Mouse (Mus musculus) A20 (cell line): ENCODE measurements around the gene Smu1.

ENCODE experiments used
- DNase-seq: peaks from one replicate; pipeline ENCODE4 v3.0.0-alpha.2; 2011; ENCODE audit warnings: low read depth, low spot score

Gene Smu1

DNA sequence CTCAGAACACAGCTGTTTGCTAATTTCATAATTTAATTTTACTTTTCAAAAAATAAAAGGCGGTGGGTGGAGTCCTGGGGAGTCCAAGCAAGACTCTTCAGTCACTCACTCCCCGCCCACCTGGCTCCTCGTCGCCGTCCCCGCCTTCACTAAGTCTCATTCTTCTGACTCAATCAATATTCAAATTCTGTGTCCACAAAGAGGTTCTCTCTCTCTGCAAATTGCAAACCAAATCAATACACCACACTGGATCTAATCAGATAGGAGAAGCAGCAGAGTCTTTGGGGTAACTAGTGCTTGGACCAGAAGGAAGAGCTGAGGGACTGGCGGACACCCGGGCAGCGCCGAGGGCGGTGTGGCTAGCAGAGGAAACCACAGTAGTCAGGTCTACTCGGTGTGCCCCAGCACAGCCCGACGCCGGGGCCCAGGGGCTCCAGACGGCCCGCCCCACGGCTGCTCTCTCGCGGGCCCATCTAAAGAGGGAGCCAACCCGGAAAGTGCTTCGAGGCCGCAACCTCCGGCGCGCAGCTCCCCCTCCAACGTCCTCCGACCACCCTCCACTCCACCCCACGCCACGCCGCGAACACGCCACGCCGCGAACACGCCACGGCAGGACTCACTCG is 455 bp downstream of the Smu1 start:
- peak; percentile 66 for DNase-seq

- no peak for DNase-seq
Measured at GRCm38 (mm10) chr4:40735351-40735750, 22.4 kb downstream of the Smu1 start.

DNA sequence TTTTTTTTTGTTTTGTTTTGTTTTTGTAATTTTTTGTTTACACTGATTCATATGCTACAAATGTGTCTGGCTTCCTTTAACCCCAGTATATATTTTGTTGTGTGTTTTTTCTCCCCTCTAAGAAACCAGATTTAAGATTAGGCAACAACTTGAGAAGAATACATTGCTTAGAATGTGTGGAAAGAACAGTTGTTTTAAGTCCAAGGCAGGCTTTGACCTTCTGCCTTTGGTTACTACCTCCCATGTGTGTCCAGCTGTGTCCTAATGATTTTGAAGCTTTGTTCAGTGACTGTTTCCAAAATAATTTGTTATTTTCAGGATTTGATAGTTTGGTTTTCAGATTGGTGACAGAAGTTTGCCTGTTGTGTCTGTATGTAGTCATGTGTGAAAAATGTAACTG is 26.5 kb downstream of the Smu1 start:
- DNase-seq: no peak

DNA sequence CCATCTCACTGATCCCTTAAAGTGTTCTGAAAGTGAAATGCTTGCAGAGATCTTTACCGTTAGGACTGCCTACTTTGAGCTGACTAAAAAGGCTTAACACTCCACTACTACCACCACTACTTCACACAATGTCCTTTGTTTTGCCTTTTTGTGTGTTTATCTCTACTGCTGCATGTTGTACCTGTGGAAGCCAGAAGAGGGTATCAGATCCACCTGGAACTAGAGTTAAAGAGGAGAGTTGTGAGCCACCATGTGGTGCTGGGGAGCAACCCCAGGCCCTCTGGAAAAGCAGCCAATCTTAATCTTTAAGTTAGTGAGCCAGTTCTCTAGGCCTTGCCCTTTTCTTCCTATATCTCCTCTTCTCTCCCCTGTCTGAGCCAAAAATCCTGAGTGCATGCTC is 30.5 kb downstream of the Smu1 start:
- peak; percentile 32 for DNase-seq

GRCm38 (mm10) chr4:40725554-40725953 is 32.2 kb downstream of the Smu1 start:
- no peak for DNase-seq

- no peak for DNase-seq
Measured at GRCm38 (mm10) chr4:40725141-40725540, 32.6 kb downstream of the Smu1 start.

- DNase-seq: peak; percentile 85
Measured at GRCm38 (mm10) chr4:40722687-40723460, 34.8 kb downstream of the Smu1 start.

DNA sequence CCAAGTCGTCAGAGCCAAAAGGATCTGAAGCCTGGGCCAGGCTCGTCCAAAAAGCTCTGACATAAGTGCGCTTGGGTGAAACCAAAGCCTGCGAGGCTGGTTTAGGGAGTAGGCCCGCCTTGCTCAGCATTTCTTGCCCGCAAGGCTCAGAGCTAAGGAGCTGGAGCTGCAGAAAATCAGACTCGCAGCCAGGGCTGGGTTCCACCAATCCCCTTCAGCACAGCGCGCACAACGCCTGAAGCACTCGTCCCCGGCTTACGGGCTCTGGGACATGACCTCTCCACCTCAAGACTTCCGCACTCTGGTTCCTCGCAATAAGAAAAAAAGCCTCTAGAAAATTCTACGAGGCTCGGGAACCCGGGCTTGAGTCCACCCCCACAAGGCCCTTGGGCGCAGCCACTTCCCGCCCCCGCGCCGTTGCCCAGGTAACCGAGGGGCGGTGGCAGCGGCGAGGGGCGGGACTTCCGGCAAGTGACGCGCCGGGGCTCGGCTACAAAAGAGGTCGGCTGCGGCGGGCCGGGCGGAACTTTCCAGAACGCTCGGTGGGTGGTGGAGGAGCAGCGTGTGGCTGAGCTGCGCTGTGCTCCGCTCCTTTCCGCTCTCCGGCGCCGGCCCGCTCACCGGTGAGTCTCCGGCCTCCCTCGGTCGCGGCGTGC is 35.6 kb downstream of the Smu1 start, which contains the start of gene Dnaja1:
Gene Dnaja1, plus strand, starts transcription at position 140 of the 656 bp plus-strand sequence.
- DNase-seq: peak; percentile 97

DNA sequence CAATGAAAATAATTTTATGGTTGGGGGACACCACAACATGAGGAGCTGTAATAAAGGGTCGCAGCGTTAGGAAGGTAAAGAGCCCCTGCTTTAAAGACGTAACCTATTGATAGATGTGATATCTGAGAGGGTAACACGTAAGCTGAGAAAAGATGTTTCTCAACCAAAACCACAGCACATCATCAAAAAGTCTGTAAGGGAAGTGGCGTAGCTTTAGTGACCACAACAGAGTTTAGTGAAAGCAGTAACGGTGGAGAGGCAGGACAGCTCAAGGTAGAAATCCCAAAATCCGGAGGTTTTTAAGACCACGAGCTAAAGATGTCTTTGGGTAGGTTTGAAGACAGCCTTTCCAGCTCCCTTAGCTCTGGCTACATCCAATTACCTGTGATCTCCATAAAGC is 36.8 kb downstream of the Smu1 start:
- DNase-seq: no peak

GRCm38 (mm10) chr4:40717141-40717540 is 40.6 kb downstream of the Smu1 start:
- DNase-seq: no peak

GRCm38 (mm10) chr4:40703710-40704275 is 53.9 kb downstream of the Smu1 start:
- no peak for DNase-seq

GRCm38 (mm10) chr4:40702797-40703709 is 54.7 kb downstream of the Smu1 start, which contains the start of gene Aptx:
Aptx (minus strand) TSS chr4:40703194.
- peak; percentile 97 for DNase-seq

GRCm38 (mm10) chr4:40701796-40702195 is 55.9 kb downstream of the Smu1 start:
- DNase-seq: no peak

- DNase-seq: no peak
Measured at GRCm38 (mm10) chr4:40700216-40700615, 57.5 kb downstream of the Smu1 start.

- no peak for DNase-seq
Measured at GRCm38 (mm10) chr4:40697059-40697458, 60.7 kb downstream of the Smu1 start.

- no peak for DNase-seq
Measured at GRCm38 (mm10) chr4:40691100-40691499, 66.6 kb downstream of the Smu1 start.
